Mouse (Mus musculus): ENCODE data around the gene Gpr26.

The Gpr26 gene

DNA sequence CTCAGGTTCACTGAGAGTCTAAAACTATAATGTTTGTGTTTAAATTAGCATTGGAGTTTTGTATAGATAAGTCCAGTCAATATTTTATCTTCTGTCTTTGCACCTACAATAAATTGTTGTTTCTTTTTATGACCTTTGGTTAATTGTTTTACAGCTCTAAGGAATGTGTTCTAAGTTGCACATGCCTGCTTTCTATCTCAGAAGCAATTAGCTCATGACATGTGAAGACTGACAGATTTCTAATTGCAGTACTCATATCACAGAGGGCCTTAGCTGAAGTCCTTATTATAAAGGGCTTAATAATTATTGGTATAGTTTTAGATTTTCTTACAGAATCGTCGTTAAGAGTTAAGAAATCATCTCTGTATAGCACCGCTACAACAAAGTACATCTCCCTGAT lies 49.7 kb downstream of the Gpr26 start:
- DNase-seq (ENCODE audit: extremely low read depth, insufficient read length, low spot score), result no peak

DNA sequence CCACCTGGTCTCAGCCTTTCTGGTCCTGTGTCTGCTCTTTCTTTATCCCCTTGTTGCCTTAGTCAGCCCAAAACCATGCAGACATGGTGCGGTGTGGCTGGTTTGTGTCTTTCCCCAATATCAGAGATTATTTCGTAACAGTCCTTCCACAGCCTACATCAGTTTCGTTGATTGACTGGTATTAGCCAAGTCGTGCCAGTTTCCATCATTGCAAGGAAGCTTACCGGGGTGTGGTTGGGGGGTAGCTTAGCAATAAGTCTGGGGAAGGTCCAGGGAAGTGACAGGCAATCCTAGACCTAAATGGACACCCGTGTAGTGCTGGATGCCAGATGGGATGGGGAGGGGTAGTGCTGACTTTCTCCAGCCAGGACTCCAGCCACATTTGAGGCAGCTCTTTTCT lies 59.3 kb downstream of the Gpr26 start:
- DNase-seq (ENCODE audit: extremely low read depth, insufficient read length, low spot score), result no peak

- DNase-seq (ENCODE audit: extremely low read depth, insufficient read length, low spot score), result no peak
Observed at GRCm38 (mm10) chr7:132026671-132027070, 60.4 kb downstream of the Gpr26 start.

DNA sequence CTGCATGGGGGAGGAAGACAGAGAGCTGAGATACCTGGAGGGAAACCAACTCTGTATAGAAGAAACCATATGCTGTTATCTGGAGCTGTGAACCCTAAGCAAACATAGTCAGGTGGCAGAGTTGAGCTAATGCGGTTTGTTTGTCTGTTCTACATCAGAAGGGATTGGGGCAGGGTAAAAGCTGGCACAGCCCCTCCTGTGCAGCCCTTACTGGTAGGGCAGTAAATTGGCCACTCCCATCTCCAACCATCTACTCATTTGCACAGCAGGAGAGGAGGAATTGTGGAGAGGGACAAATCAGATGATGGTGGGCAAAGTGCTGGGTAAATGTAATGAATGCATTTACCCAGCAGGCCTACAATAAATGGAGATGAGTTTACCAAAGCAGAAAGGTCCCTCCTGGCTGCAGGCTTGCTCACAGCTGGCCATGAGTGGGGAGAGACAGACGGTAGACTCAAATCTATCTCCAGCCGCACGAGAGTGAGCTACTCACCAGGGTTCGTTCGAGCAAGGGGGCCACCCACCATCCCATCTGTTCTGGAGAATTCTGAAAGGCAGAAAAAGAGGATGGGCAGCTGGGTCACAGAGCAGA lies 65.8 kb downstream of the Gpr26 start:
- DNase-seq (ENCODE audit: extremely low read depth, insufficient read length, low spot score), result no peak

All from 3134 (cell line).